Mouse (Mus musculus) spleen, adult 12 weeks (tissue): Measurements from ENCODE around the gene Atp9a.

Source experiments
- DNase-seq: peaks from one replicate; pipeline ENCODE4 v3.0.0; 2022; ENCODE audit warnings: low spot score

Gene Atp9a

GRCm38 (mm10) chr2:168640460-168640859 is 101.7 kb downstream of the Atp9a start:
- DNase-seq = no peak

GRCm38 (mm10) chr2:168634881-168635280 is 107.3 kb downstream of the Atp9a start:
- no peak for DNase-seq

- DNase-seq = no peak
Measured at GRCm38 (mm10) chr2:168633301-168633816, 108.8 kb downstream of the Atp9a start.

GRCm38 (mm10) chr2:168632543-168632942 is 109.7 kb downstream of the Atp9a start:
- DNase-seq = no peak

- DNase-seq = peak; percentile 52
Measured at GRCm38 (mm10) chr2:168628787-168629186, 113.4 kb downstream of the Atp9a start.

GRCm38 (mm10) chr2:168627829-168628770 is 114.1 kb downstream of the Atp9a start:
- DNase-seq = no peak

- DNase-seq = no peak
Measured at GRCm38 (mm10) chr2:168626385-168626784, 115.8 kb downstream of the Atp9a start.

- DNase-seq = no peak
Measured at GRCm38 (mm10) chr2:168625091-168625490, 117.1 kb downstream of the Atp9a start.

- no peak for DNase-seq
Measured at GRCm38 (mm10) chr2:168621111-168621802, 121.0 kb downstream of the Atp9a start.

GRCm38 (mm10) chr2:168618205-168618717 is 123.9 kb downstream of the Atp9a start:
- DNase-seq = no peak

- no peak for DNase-seq
Measured at GRCm38 (mm10) chr2:168615160-168615559, 127.0 kb downstream of the Atp9a start.

- no peak for DNase-seq
Measured at GRCm38 (mm10) chr2:168614170-168614872, 127.9 kb downstream of the Atp9a start.

GRCm38 (mm10) chr2:168613092-168613880 is 128.9 kb downstream of the Atp9a start:
- no peak for DNase-seq

- DNase-seq = no peak
Measured at GRCm38 (mm10) chr2:168610941-168611340, 131.3 kb downstream of the Atp9a start.

GRCm38 (mm10) chr2:168609653-168610248 is 132.5 kb downstream of the Atp9a start:
- no peak for DNase-seq

GRCm38 (mm10) chr2:168608125-168608564 is 134.1 kb downstream of the Atp9a start:
- DNase-seq = no peak

GRCm38 (mm10) chr2:168604655-168605070 is 137.5 kb downstream of the Atp9a start:
- no peak for DNase-seq

GRCm38 (mm10) chr2:168602387-168602741 is 139.8 kb downstream of the Atp9a start:
- DNase-seq = no peak

GRCm38 (mm10) chr2:168601491-168602386 is 140.5 kb downstream of the Atp9a start, which contains the start of gene Nfatc2:
Gene Nfatc2 (minus strand): TSS chr2:168601657.
- no peak for DNase-seq
